Mouse (Mus musculus) E14TG2a.4 (cell line): ENCODE results near the gene Unc5c.

Experiments
- H3K27me3 ChIP-seq: 2 replicates; pipeline ENCODE4 v1.6.1; 2014; ENCODE audit warnings: low read length, control low read depth; ENCODE audit not compliant: insufficient read depth
- H3K36me3 ChIP-seq: 2 replicates; pipeline ENCODE4 v1.6.1; 2014; ENCODE audit warnings: low read length, control low read depth; ENCODE audit not compliant: insufficient read depth
- H3K4me1 ChIP-seq: replicated peaks from 2 replicates; pipeline ENCODE4 v1.6.1; 2014; ENCODE audit warnings: low read depth, low read length, control low read depth
- H3K4me3 ChIP-seq: replicated peaks from 2 replicates; pipeline ENCODE4 v1.5.1; 2014; ENCODE audit warnings: mild to moderate bottlenecking, low read length
- H3K9me3 ChIP-seq: 2 replicates; pipeline ENCODE4 v1.6.1; 2014; ENCODE audit warnings: low read length, control low read depth
- CTCF ChIP-seq: conservative IDR thresholded peaks from 2 replicates; pipeline ENCODE4 v1.5.1; 2014; ENCODE audit warnings: low read length
- NANOG ChIP-seq: IDR thresholded peaks from 2 replicates; pipeline ENCODE4 v1.6.1; 2014; ENCODE audit warnings: borderline replicate concordance, low read length, mixed read lengths
- POU5F1 ChIP-seq: IDR thresholded peaks from 2 replicates; pipeline ENCODE4 v1.6.1; 2014; ENCODE audit warnings: low read length, borderline replicate concordance

Unc5c gene

GRCm38 (mm10) chr3:141854339-141854738 lies 389.3 kb downstream of the Unc5c start:
- Histone ChIP-seq H3K27me3 (no peaks in the 10 kb centered on the region), H3K9me3 (no peaks in the 10 kb centered on the region), H3K4me3 (no peak overlapping the region), H3K36me3 (no peaks in the 10 kb centered on the region), H3K4me1 (peaks cover 33% of the 10 kb centered on the region)
- TF ChIP-seq CTCF = no peak
- no peak for TF ChIP-seq POU5F1
- no peak for TF ChIP-seq NANOG

DNA sequence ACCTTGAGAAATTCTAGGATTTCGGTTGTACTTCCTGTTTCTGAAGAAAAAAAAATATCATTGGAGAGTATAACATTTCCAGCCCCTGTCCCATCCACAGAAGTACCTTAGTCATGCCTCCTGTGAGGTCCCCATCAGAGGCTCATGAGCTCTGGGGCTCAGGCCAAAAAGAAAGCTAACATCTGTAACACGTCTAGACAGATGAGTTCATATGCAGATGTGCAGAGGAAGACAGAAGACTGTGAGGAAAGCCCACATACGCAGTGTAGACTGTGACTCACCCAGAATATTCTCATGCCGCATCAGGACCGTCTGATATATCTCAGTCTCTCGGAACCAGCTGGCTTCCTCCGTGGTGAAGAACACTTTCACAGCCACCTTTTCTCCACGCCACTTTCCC lies 392.1 kb downstream of the Unc5c start:
- no peaks in the 10 kb centered on the region for H3K27me3 ChIP-seq
- H3K4me3 ChIP-seq = no peak overlapping the region
- H3K36me3 ChIP-seq = no peaks in the 10 kb centered on the region
- peaks cover 14% of the 10 kb centered on the region for H3K4me1 ChIP-seq
- TF ChIP-seq NANOG = no peak
- TF ChIP-seq POU5F1 = no peak
- TF ChIP-seq CTCF = no peak
- no peaks in the 10 kb centered on the region for H3K9me3 ChIP-seq

DNA sequence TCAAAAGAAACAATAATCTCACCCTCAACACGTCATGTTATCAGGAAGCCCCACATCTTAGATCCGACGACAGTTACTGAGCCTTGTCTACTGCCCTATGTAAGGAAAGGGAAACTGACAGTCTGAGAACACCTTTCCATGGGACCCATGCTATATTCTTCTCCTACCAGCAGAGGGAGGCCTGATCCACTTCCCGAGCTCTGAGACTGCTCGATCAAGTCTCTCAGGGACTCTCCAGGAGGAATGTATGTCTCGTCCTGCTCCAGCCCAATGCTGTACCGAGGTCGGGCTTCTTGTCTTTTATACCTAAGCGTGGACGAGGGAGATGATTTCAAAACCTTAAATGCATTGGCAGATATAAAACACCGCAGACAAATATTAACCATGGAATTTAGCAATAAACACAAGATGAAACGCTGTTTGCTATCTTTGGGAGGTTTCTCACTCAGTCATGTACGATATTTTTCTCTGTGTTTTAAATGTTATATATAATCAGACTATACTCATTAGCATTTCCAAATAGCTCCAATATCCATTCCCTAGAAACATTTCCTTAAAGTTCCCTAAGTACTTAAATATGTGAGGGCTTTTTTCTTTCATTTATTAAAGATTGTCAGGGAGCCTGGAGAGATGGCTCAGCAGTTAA lies 397.9 kb downstream of the Unc5c start:
- no peaks in the 10 kb centered on the region for H3K36me3 ChIP-seq
- no peak overlapping the region for H3K4me3 ChIP-seq
- no peaks in the 10 kb centered on the region for H3K9me3 ChIP-seq
- TF ChIP-seq NANOG (no peak), CTCF (peak; percentile 76)
- H3K4me1 ChIP-seq = peaks cover 3% of the 10 kb centered on the region
- H3K27me3 ChIP-seq = no peaks in the 10 kb centered on the region

GRCm38 (mm10) chr3:141871805-141872204 lies 406.8 kb downstream of the Unc5c start:
- H3K4me1 ChIP-seq = peaks cover 6% of the 10 kb centered on the region
- TF ChIP-seq POU5F1 = no peak
- TF ChIP-seq NANOG = no peak
- TF ChIP-seq CTCF = no peak
- H3K9me3 ChIP-seq = no peaks in the 10 kb centered on the region
- H3K4me3 ChIP-seq = no peak overlapping the region
- H3K36me3 ChIP-seq = no peaks in the 10 kb centered on the region
- no peaks in the 10 kb centered on the region for H3K27me3 ChIP-seq

- TF ChIP-seq POU5F1 = no peak
- no peak for TF ChIP-seq NANOG
- TF ChIP-seq CTCF = no peak
- Histone ChIP-seq H3K27me3 (no peaks in the 10 kb centered on the region), H3K4me3 (no peak overlapping the region), H3K4me1 (peaks cover 6% of the 10 kb centered on the region), H3K36me3 (no peaks in the 10 kb centered on the region), H3K9me3 (no peaks in the 10 kb centered on the region)
These were observed 407.5 kb downstream of the Unc5c start for GRCm38 (mm10) chr3:141872337-141873042.

DNA sequence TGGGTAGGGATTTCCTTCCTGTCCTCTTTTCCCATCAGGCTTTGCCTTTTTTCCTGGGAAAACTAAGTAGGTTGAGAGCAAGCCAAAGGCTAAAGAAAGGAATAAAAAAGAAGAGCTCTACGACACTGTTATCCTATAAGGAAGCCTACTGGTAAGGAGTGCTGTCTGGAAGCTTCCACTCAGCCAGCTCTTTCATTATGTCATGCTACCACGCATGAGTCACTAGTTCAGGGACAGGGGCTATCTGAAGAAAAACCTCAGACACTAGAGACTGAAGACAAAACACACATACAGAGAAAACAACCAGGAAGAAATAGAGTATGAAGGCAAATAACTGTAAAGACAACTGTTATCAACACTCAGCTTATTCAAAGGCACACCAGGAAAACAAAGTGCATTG lies 417.5 kb downstream of the Unc5c start:
- no peaks in the 10 kb centered on the region for H3K27me3 ChIP-seq
- no peak overlapping the region for H3K4me3 ChIP-seq
- H3K9me3 ChIP-seq = no peaks in the 10 kb centered on the region
- H3K4me1 ChIP-seq = no peaks in the 10 kb centered on the region
- H3K36me3 ChIP-seq = no peaks in the 10 kb centered on the region
- TF ChIP-seq CTCF = no peak
- no peak for TF ChIP-seq POU5F1
- no peak for TF ChIP-seq NANOG

DNA sequence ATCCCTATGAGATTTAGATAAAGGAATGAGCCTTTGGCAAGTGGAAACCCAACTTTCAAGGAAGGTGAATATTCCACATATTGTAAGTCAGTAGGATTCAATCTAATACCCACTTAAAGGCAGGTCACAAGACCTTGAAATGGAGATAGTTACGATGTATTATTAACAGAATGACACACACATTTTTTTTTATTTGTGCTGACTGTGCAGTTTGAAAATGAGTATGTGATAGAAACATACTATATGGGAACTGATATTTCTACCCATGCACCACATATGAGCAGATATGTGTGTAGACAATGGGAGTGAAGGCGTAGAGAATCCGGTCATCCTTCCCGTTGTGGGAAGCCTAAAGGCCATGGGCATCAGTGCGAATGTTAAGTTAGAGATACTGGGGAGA lies 419.2 kb downstream of the Unc5c start:
- no peaks in the 10 kb centered on the region for H3K4me1 ChIP-seq
- TF ChIP-seq NANOG (no peak), CTCF (no peak), POU5F1 (no peak)
- H3K27me3 ChIP-seq = no peaks in the 10 kb centered on the region
- no peak overlapping the region for H3K4me3 ChIP-seq
- no peaks in the 10 kb centered on the region for H3K9me3 ChIP-seq
- no peaks in the 10 kb centered on the region for H3K36me3 ChIP-seq
